Comparison of ENCODE assay signal across 7 mouse cellular contexts in the genomic region with DNA sequence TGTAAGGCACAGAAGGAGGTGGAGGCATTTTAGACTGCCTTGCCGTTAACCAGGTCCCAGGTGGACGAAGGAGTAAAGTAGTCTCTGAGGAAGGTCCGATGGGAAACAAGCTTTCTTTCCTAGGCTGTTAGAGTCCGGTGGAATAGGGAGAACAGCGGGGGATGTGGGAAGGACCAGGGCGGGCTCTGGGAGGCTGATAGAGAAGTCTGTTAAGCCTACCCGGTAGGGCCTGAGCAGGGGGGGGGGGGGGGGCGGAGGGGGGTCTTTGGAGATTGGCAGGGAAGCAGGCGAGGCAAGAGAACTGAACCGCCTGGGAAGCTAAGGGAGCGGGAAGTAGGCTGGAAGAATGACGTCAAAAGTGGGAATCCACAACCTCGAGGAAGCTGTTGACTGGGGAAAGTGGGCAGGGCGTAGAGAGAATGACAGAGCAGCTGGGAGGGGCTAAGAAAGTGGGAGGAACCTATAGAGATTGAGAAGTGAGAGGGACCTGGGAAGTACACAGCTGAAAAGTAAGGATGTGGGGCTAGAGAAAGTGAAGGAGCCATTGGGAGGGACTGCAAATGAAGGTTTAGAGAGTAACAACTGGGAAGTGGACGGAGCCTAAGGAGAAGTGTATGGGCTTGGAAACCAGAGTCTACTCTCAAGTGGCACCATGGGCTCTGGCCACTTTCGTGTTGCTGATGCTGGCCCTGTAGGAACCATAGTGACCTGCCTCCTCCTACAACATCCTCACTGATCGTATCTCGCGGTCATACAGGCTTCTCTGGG. TPM values are rescaled to one million over a fixed set of nuclear protein-coding genes. Genes with fewer than 3 reads are reported as not detected.
DNase-seq lines count a peak whose midpoint lies in the region; ATAC-seq and TF ChIP-seq lines count a peak whose summit lies in the region.

No protein-coding gene starts in this region.

- H3K9ac ChIP-seq in embryonic facial prominence, embryonic 13.5 days: no peak overlapping the region
- no peak overlapping the region for H3K9ac ChIP-seq in heart, postnatal 0 days (replicated peaks; ENCODE audit: low read depth, low read length)
- no peak overlapping the region for H3K9ac ChIP-seq in stomach, postnatal 0 days (ENCODE audit: low read length)

- WGBS in embryonic facial prominence, embryonic 13.5 days: 2% methylated on average over 19 of the region's 19 CpGs
- WGBS in heart, postnatal 0 days: 3% methylated on average over 18 of the region's 19 CpGs
- 1% methylated on average over 18 of the region's 19 CpGs for WGBS in stomach, postnatal 0 days

- TF ChIP-seq CTCF in heart, postnatal 0 days (IDR thresholded peaks at IDR 0.05; ENCODE audit: low read depth): no peak
- no peak for TF ChIP-seq CTCF in stomach, postnatal 0 days (IDR thresholded peaks at IDR 0.05; ENCODE audit: low read depth)

- peaks cover 5% of the 10 kb centered on the region for H3K4me1 ChIP-seq in embryonic facial prominence, embryonic 13.5 days
- no peaks in the 10 kb centered on the region for H3K4me1 ChIP-seq in heart, postnatal 0 days (ENCODE audit: control insufficient read depth, insufficient read depth)
- no peaks in the 10 kb centered on the region for H3K4me1 ChIP-seq in stomach, postnatal 0 days (replicated peaks; ENCODE audit: control insufficient read depth, insufficient read depth)

- peak; percentile 73; the same call in 1 of the 2 replicates for ATAC-seq in embryonic facial prominence, embryonic 13.5 days (ENCODE audit: insufficient number of reproducible peaks, insufficient read depth, low FRiP score, low TSS enrichment, low read depth)
- ATAC-seq in heart, postnatal 0 days (ENCODE audit: insufficient read depth, low read depth): peak; percentile 79
- ATAC-seq in megakaryocyte, adult 5-6 weeks (ENCODE audit: poor library complexity, severe bottlenecking): peak; percentile 80
- ATAC-seq in stomach, postnatal 0 days (ENCODE audit: low FRiP score, low TSS enrichment): peak; percentile 91

- no peaks in the 10 kb centered on the region for H3K36me3 ChIP-seq in embryonic facial prominence, embryonic 13.5 days
- no peaks in the 10 kb centered on the region for H3K36me3 ChIP-seq in heart, postnatal 0 days (replicated peaks; ENCODE audit: control insufficient read depth, insufficient read depth, low read length)
- H3K36me3 ChIP-seq in stomach, postnatal 0 days (ENCODE audit: control insufficient read depth, insufficient read depth, low read length): no peaks in the 10 kb centered on the region

- H3K27me3 ChIP-seq in embryonic facial prominence, embryonic 13.5 days: peaks cover 18% of the 10 kb centered on the region
- 0 out of 2 replicates have a peak, but pooled peaks cover 7% of the 10 kb centered on the region for H3K27me3 ChIP-seq in heart, postnatal 0 days (ENCODE audit: control insufficient read depth, insufficient read depth, low read length)
- H3K27me3 ChIP-seq in stomach, postnatal 0 days (ENCODE audit: control insufficient read depth, insufficient read depth, low read length): no peaks in the 10 kb centered on the region

- no peak overlapping the region for H3K27ac ChIP-seq in embryonic facial prominence, embryonic 13.5 days
- no peak overlapping the region for H3K27ac ChIP-seq in heart, postnatal 0 days (ENCODE audit: low read depth)
- no peak overlapping the region for H3K27ac ChIP-seq in stomach, postnatal 0 days (replicated peaks)

- TF ChIP-seq EP300 in heart, postnatal 0 days (IDR thresholded peaks at IDR 0.05; ENCODE audit: low read depth): no peak
- no peak for TF ChIP-seq EP300 in stomach, postnatal 0 days (optimal IDR thresholded peaks at IDR 0.05)

- DNase-seq in urinary bladder, postnatal 25 days (ENCODE audit: low spot score): peak; percentile 29
- no peak for DNase-seq in urinary bladder, postnatal 10 days (ENCODE audit: low spot score)
- peak; percentile 79 for DNase-seq in heart, postnatal 0 days (ENCODE audit: low spot score)
- peak; percentile 73 for DNase-seq in kidney, postnatal 14 days
- DNase-seq in stomach, postnatal 0 days (ENCODE audit: low spot score): peak; percentile 83

- peak overlapping the region; percentile 20 for H3K4me3 ChIP-seq in embryonic facial prominence, embryonic 13.5 days
- H3K4me3 ChIP-seq in heart, postnatal 0 days (ENCODE audit: low read depth, low read length): peak overlapping the region; percentile 20
- peak overlapping the region; percentile 26; the same call in 1 of the 2 replicates for H3K4me3 ChIP-seq in stomach, postnatal 0 days (ENCODE audit: low read depth, low read length)

- H3K9me3 ChIP-seq in embryonic facial prominence, embryonic 13.5 days: no peaks in the 10 kb centered on the region
- H3K9me3 ChIP-seq in heart, postnatal 0 days (replicated peaks; ENCODE audit: control insufficient read depth, low read length): no peaks in the 10 kb centered on the region
- H3K9me3 ChIP-seq in stomach, postnatal 0 days (ENCODE audit: control insufficient read depth, low read length): no peaks in the 10 kb centered on the region

- H3K4me2 ChIP-seq in embryonic facial prominence, embryonic 13.5 days: peak overlapping the region; percentile 51
- H3K4me2 ChIP-seq in heart, postnatal 0 days (ENCODE audit: low read depth, low read length): peak overlapping the region; percentile 48; the same call in 1 of the 2 replicates
- H3K4me2 ChIP-seq in stomach, postnatal 0 days (replicated peaks; ENCODE audit: low read depth): peak overlapping the region; percentile 46

RNA-seq across cellular contexts. Expression of gene Tubb4a, which starts 8.5 kb away (rescaled TPM):
- polyA plus RNA-seq in embryonic facial prominence, embryonic 13.5 days (2015; fragmentation: Nextera tagmentation; extraction: Ambion mirVana): 9.4 and 10.3 TPM in 2 replicates
- 1.3 TPM in 1 of 2 replicates, not detected in the other for total RNA-seq in heart, postnatal 0 days (2014; rRNA removed; ENCODE audit: low replicate concordance)
- 2.8 and 3.3 TPM in 2 replicates for polyA plus RNA-seq in heart, postnatal 0 days (2015; fragmentation: Nextera tagmentation; extraction: Ambion mirVana)
- total RNA-seq in megakaryocyte, adult 5-6 weeks (2015): 0.13 TPM in 1 of 2 replicates, not detected in the other
- total RNA-seq in megakaryocyte, adult 5-6 weeks (2017): 0.11 and 0.41 TPM in 2 replicates
- polyA plus RNA-seq in stomach, postnatal 0 days (2015; fragmentation: Nextera tagmentation; extraction: Ambion mirVana): 9.5 and 11.5 TPM in 2 replicates

RNA-seq across cellular contexts. Expression of gene Tnfsf9, which starts 9.1 kb away (rescaled TPM):
- polyA plus RNA-seq in embryonic facial prominence, embryonic 13.5 days (2015; fragmentation: Nextera tagmentation; extraction: Ambion mirVana): 7.9 and 8.2 TPM in 2 replicates
- 0.27 and 0.84 TPM in 2 replicates for total RNA-seq in heart, postnatal 0 days (2014; rRNA removed; ENCODE audit: low replicate concordance)
- 0.93 and 1.1 TPM in 2 replicates for polyA plus RNA-seq in heart, postnatal 0 days (2015; fragmentation: Nextera tagmentation; extraction: Ambion mirVana)
- 3.9 and 6.3 TPM in 2 replicates for total RNA-seq in megakaryocyte, adult 5-6 weeks (2015)
- 1.5 and 2.2 TPM in 2 replicates for total RNA-seq in megakaryocyte, adult 5-6 weeks (2017)
- polyA plus RNA-seq in stomach, postnatal 0 days (2015; fragmentation: Nextera tagmentation; extraction: Ambion mirVana): 2.3 and 3.5 TPM in 2 replicates

RNA-seq across cellular contexts. Expression of gene Dennd1c, which starts 17.7 kb away (rescaled TPM):
- 1.6 and 2.4 TPM in 2 replicates for polyA plus RNA-seq in embryonic facial prominence, embryonic 13.5 days (2015; fragmentation: Nextera tagmentation; extraction: Ambion mirVana)
- total RNA-seq in heart, postnatal 0 days (2014; rRNA removed; ENCODE audit: low replicate concordance): 0.43 and 2.1 TPM in 2 replicates
- 0.70 and 0.96 TPM in 2 replicates for polyA plus RNA-seq in heart, postnatal 0 days (2015; fragmentation: Nextera tagmentation; extraction: Ambion mirVana)
- 69.7 and 73.9 TPM in 2 replicates for total RNA-seq in megakaryocyte, adult 5-6 weeks (2015)
- 21.2 and 35.8 TPM in 2 replicates for total RNA-seq in megakaryocyte, adult 5-6 weeks (2017)
- 2.4 and 2.8 TPM in 2 replicates for polyA plus RNA-seq in stomach, postnatal 0 days (2015; fragmentation: Nextera tagmentation; extraction: Ambion mirVana)

RNA-seq across cellular contexts. Expression of gene Slc25a23, which starts 36.4 kb away (rescaled TPM):
- 9.1 TPM in 2 replicates for polyA plus RNA-seq in embryonic facial prominence, embryonic 13.5 days (2015; fragmentation: Nextera tagmentation; extraction: Ambion mirVana)
- 43.9 and 47.5 TPM in 2 replicates for total RNA-seq in heart, postnatal 0 days (2014; rRNA removed; ENCODE audit: low replicate concordance)
- 12.3 and 13.3 TPM in 2 replicates for polyA plus RNA-seq in heart, postnatal 0 days (2015; fragmentation: Nextera tagmentation; extraction: Ambion mirVana)
- total RNA-seq in megakaryocyte, adult 5-6 weeks (2015): 4.1 and 5.8 TPM in 2 replicates
- total RNA-seq in megakaryocyte, adult 5-6 weeks (2017): 0.49 and 0.77 TPM in 2 replicates
- polyA plus RNA-seq in stomach, postnatal 0 days (2015; fragmentation: Nextera tagmentation; extraction: Ambion mirVana): 3.1 and 4.2 TPM in 2 replicates

RNA-seq across cellular contexts. Expression of gene Crb3, which starts 37.1 kb away (rescaled TPM):
- 7.3 and 7.9 TPM in 2 replicates for polyA plus RNA-seq in embryonic facial prominence, embryonic 13.5 days (2015; fragmentation: Nextera tagmentation; extraction: Ambion mirVana)
- 1.7 TPM in 1 of 2 replicates, not detected in the other for total RNA-seq in heart, postnatal 0 days (2014; rRNA removed; ENCODE audit: low replicate concordance)
- 0.66 and 0.77 TPM in 2 replicates for polyA plus RNA-seq in heart, postnatal 0 days (2015; fragmentation: Nextera tagmentation; extraction: Ambion mirVana)
- 0.51 TPM in 1 of 2 replicates, not detected in the other for total RNA-seq in megakaryocyte, adult 5-6 weeks (2015)
- not detected in 2 replicates for total RNA-seq in megakaryocyte, adult 5-6 weeks (2017)
- 74.9 and 82.7 TPM in 2 replicates for polyA plus RNA-seq in stomach, postnatal 0 days (2015; fragmentation: Nextera tagmentation; extraction: Ambion mirVana)
